Mouse (Mus musculus): Measurements from ENCODE around the gene Nrip2. TPM values are rescaled to one million over a fixed set of nuclear protein-coding genes. Genes with fewer than 3 reads are reported as not detected.

Nrip2 gene
- polyA plus RNA-seq, 1 experiment from 2014 or later, result 5.4 TPM

GRCm38 (mm10) chr6:128425046-128425445 lies 25.9 kb downstream of the Nrip2 start:
- no peaks in the 10 kb centered on the region for H3K27me3 ChIP-seq
- WGBS, result 18% methylated on average over 9 of the region's 9 CpGs
- peak; percentile 11; the same call in 1 of the 2 replicates for ATAC-seq (ENCODE audit: low FRiP score, low read depth)
- H3K4me1 ChIP-seq, result peaks cover 5% of the 10 kb centered on the region; the same call in 1 of the 2 replicates
- peak overlapping the region; percentile 76; the same call in 1 of the 2 replicates for H3K9ac ChIP-seq (replicated peaks)
- H3K36me3 ChIP-seq, result peaks cover 28% of the 10 kb centered on the region
- H3K27ac ChIP-seq (replicated peaks), result peak overlapping the region; percentile 97
- H3K4me3 ChIP-seq, result peak overlapping the region; percentile 62
- no peaks in the 10 kb centered on the region for H3K9me3 ChIP-seq
- peak overlapping the region; percentile 72 for H3K4me2 ChIP-seq (replicated peaks)

GRCm38 (mm10) chr6:128427571-128427970 lies 28.5 kb downstream of the Nrip2 start:
- H3K4me3 ChIP-seq, result no peak overlapping the region
- no peak overlapping the region for H3K9ac ChIP-seq (replicated peaks)
- no peak overlapping the region for H3K4me2 ChIP-seq (replicated peaks)
- no peak overlapping the region for H3K27ac ChIP-seq (replicated peaks)
- H3K36me3 ChIP-seq, result peaks cover 46% of the 10 kb centered on the region
- H3K4me1 ChIP-seq, result peaks cover 5% of the 10 kb centered on the region; the same call in 1 of the 2 replicates
- no peaks in the 10 kb centered on the region for H3K9me3 ChIP-seq
- 92% methylated on average over 5 of the region's 5 CpGs for WGBS
- no peak for ATAC-seq (ENCODE audit: low FRiP score, low read depth)
- H3K27me3 ChIP-seq, result no peaks in the 10 kb centered on the region

- no peaks in the 10 kb centered on the region for H3K27me3 ChIP-seq
- 96% methylated on average over 2 of the region's 2 CpGs for WGBS
- peaks cover 64% of the 10 kb centered on the region for H3K36me3 ChIP-seq
- no peak overlapping the region for H3K9ac ChIP-seq (replicated peaks)
- H3K4me1 ChIP-seq, result no peaks in the 10 kb centered on the region
- H3K4me2 ChIP-seq (replicated peaks), result no peak overlapping the region
- no peak for ATAC-seq (ENCODE audit: low FRiP score, low read depth)
- H3K9me3 ChIP-seq, result no peaks in the 10 kb centered on the region
- no peak overlapping the region for H3K4me3 ChIP-seq
- no peak overlapping the region for H3K27ac ChIP-seq (replicated peaks)
These were observed 30.2 kb downstream of the Nrip2 start for GRCm38 (mm10) chr6:128429300-128429699.

- Histone ChIP-seq H3K4me1 (no peaks in the 10 kb centered on the region), H3K36me3 (peaks cover 69% of the 10 kb centered on the region), H3K4me3 (no peak overlapping the region), H3K4me2 (replicated peaks) (no peak overlapping the region), H3K9me3 (no peaks in the 10 kb centered on the region), H3K27me3 (no peaks in the 10 kb centered on the region), H3K9ac (replicated peaks) (no peak overlapping the region), H3K27ac (replicated peaks) (no peak overlapping the region)
- no peak for ATAC-seq (ENCODE audit: low FRiP score, low read depth)
- 92% methylated on average over 6 of the region's 6 CpGs for WGBS
These were observed 30.7 kb downstream of the Nrip2 start for GRCm38 (mm10) chr6:128429826-128430225.

GRCm38 (mm10) chr6:128432356-128432915 lies 33.3 kb downstream of the Nrip2 start:
- Histone ChIP-seq H3K9me3 (no peaks in the 10 kb centered on the region), H3K4me1 (peaks cover 12% of the 10 kb centered on the region), H3K27me3 (no peaks in the 10 kb centered on the region), H3K27ac (replicated peaks) (no peak overlapping the region), H3K36me3 (peaks cover 85% of the 10 kb centered on the region), H3K4me3 (no peak overlapping the region), H3K9ac (replicated peaks) (no peak overlapping the region), H3K4me2 (replicated peaks) (no peak overlapping the region)
- ATAC-seq (ENCODE audit: low FRiP score, low read depth), result no peak
- 91% methylated on average over 13 of the region's 13 CpGs for WGBS

- 95% methylated on average over 13 of the region's 13 CpGs for WGBS
- Histone ChIP-seq H3K27ac (replicated peaks) (no peak overlapping the region), H3K27me3 (no peaks in the 10 kb centered on the region), H3K36me3 (peaks cover 75% of the 10 kb centered on the region), H3K9me3 (no peaks in the 10 kb centered on the region), H3K4me1 (peaks cover 12% of the 10 kb centered on the region), H3K4me2 (replicated peaks) (no peak overlapping the region), H3K4me3 (no peak overlapping the region), H3K9ac (replicated peaks) (no peak overlapping the region)
- no peak for ATAC-seq (ENCODE audit: low FRiP score, low read depth)
These were observed 34.5 kb downstream of the Nrip2 start for GRCm38 (mm10) chr6:128433566-128433965.

GRCm38 (mm10) chr6:128435474-128435873 lies 36.4 kb downstream of the Nrip2 start:
- Histone ChIP-seq H3K27ac (replicated peaks) (no peak overlapping the region), H3K9ac (replicated peaks) (no peak overlapping the region), H3K36me3 (peaks cover 59% of the 10 kb centered on the region), H3K4me2 (replicated peaks) (no peak overlapping the region), H3K4me1 (peaks cover 16% of the 10 kb centered on the region), H3K9me3 (no peaks in the 10 kb centered on the region), H3K27me3 (peaks cover 9% of the 10 kb centered on the region; the same call in 1 of the 2 replicates), H3K4me3 (no peak overlapping the region)
- WGBS, result 93% methylated on average over 5 of the region's 5 CpGs
- ATAC-seq (ENCODE audit: low FRiP score, low read depth), result no peak

- Histone ChIP-seq H3K36me3 (peaks cover 50% of the 10 kb centered on the region), H3K27ac (replicated peaks) (no peak overlapping the region), H3K9me3 (no peaks in the 10 kb centered on the region), H3K4me2 (replicated peaks) (peak overlapping the region; percentile 71), H3K9ac (replicated peaks) (peak overlapping the region; percentile 92), H3K4me1 (peaks cover 16% of the 10 kb centered on the region), H3K4me3 (peak overlapping the region; percentile 96), H3K27me3 (peaks cover 9% of the 10 kb centered on the region; the same call in 1 of the 2 replicates)
- 90% methylated on average over 8 of the region's 8 CpGs for WGBS
- no peak for ATAC-seq (ENCODE audit: low FRiP score, low read depth)
These were observed 37.4 kb downstream of the Nrip2 start for GRCm38 (mm10) chr6:128436356-128437005.

- peak overlapping the region; percentile 92 for H3K9ac ChIP-seq (replicated peaks)
- H3K36me3 ChIP-seq, result peaks cover 42% of the 10 kb centered on the region
- H3K27me3 ChIP-seq, result peaks cover 9% of the 10 kb centered on the region; the same call in 1 of the 2 replicates
- H3K4me3 ChIP-seq, result peak overlapping the region; percentile 96
- peak overlapping the region; percentile 94 for H3K27ac ChIP-seq (replicated peaks)
- WGBS, result 7% methylated on average over 10 of the region's 10 CpGs
- H3K9me3 ChIP-seq, result no peaks in the 10 kb centered on the region
- peak overlapping the region; percentile 71 for H3K4me2 ChIP-seq (replicated peaks)
- H3K4me1 ChIP-seq, result peaks cover 16% of the 10 kb centered on the region
- ATAC-seq (ENCODE audit: low FRiP score, low read depth), result no peak
These were observed 38.2 kb downstream of the Nrip2 start for GRCm38 (mm10) chr6:128437288-128437687.

- 0% methylated on average over 43 of the region's 52 CpGs for WGBS
- peak; percentile 70 for ATAC-seq (ENCODE audit: low FRiP score, low read depth)
- Histone ChIP-seq H3K4me3 (peak overlapping the region; percentile 96), H3K9ac (replicated peaks) (peak overlapping the region; percentile 92), H3K4me1 (peaks cover 16% of the 10 kb centered on the region), H3K27ac (replicated peaks) (peak overlapping the region; percentile 94), H3K9me3 (no peaks in the 10 kb centered on the region), H3K27me3 (peaks cover 9% of the 10 kb centered on the region; the same call in 1 of the 2 replicates), H3K4me2 (replicated peaks) (peak overlapping the region; percentile 71), H3K36me3 (peaks cover 36% of the 10 kb centered on the region)
These were observed 38.7 kb downstream of the Nrip2 start for GRCm38 (mm10) chr6:128437731-128438316.

GRCm38 (mm10) chr6:128438317-128438870 lies 39.3 kb downstream of the Nrip2 start, which contains the start of gene Fkbp4:
Gene Fkbp4, minus strand, starts transcription at chr6:128438677.
- H3K27me3 ChIP-seq, result peaks cover 9% of the 10 kb centered on the region; the same call in 1 of the 2 replicates
- WGBS, result under 1% methylated on average over 63 of the region's 67 CpGs
- peak within 1 kb of the TSS; percentile 96 for H3K4me3 ChIP-seq
- H3K4me1 ChIP-seq, result peaks cover 16% of the 10 kb centered on the region
- peak within 1 kb of the TSS; percentile 71 for H3K4me2 ChIP-seq (replicated peaks)
- peaks cover 31% of the 10 kb centered on the region for H3K36me3 ChIP-seq
- H3K9ac ChIP-seq (replicated peaks), result peak within 1 kb of the TSS; percentile 92
- H3K27ac ChIP-seq (replicated peaks), result peak within 1 kb of the TSS; percentile 94
- ATAC-seq (ENCODE audit: low FRiP score, low read depth), result peak; percentile 92
- no peaks in the 10 kb centered on the region for H3K9me3 ChIP-seq

All from midbrain, embryonic 12.5 days (tissue).